Mouse (Mus musculus) megakaryocyte, adult 5-6 weeks (primary cell): ENCODE measurements around the gene Gmppa. TPM values are rescaled to one million over a fixed set of nuclear protein-coding genes. Genes with fewer than 3 reads are reported as not detected.

Experiments used
- ATAC-seq: 2 replicates; pipeline ENCODE4 v1.8.0; 2016; ENCODE audit warnings: mild to moderate bottlenecking, inconsistent platforms; ENCODE audit not compliant: poor library complexity, severe bottlenecking
- total RNA-seq, 2 experiments: library from RNA; stranded (forward) in 1 of 2; stranded (reverse) in 1 of 2; fragments of 153-499, 151-499 nt in 1 of 2; fragments of 221-1000, 200-1000 nt in 1 of 2; gene quantifications; 2 replicates each; pipeline versions ENCODE4 v1.2.3 to v1.2.4; 2015 to 2017

The Gmppa gene
- total RNA-seq, 2 experiments from 2014 or later, result 58.9 to 71.8 TPM

DNA sequence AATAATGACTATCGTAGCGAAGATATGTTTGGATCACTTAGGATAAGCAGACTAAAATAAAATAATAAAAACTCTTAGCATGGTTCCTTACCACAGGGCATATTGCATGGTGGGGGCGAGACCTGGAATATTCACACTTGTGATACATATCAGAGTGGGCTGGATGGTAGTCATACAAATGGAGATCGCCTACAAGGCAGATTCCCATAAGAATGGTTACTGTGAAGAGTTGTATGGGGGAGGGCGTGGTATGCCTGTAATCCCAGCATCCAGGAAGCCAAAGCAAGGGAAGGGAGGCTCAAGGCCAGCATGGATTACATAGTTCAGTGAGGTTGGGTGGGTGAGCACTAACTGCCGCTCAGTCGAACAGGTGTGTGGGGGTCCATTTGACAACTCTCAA is 45.0 kb downstream of the Gmppa start:
- ATAC-seq, result no peak

DNA sequence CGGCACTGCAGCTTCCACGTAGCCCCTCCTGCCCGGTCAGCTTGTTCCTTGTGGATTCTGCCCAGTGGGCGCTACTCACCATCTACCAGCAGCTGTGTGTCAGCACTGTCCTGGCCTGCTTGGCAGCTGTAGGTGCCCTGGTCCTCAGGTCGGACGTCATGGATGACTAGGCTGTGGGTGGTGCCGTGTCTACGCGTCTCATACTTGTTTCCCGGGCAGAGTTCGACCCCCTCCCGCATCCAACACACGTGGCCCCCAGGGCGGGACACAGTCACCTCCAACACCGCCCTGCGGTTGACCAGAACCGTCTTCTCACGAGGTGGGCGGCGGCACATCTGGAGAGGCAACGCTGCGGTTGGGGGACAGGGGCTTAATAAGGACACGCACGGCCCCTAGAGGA is 50.8 kb downstream of the Gmppa start:
- ATAC-seq, result no peak

DNA sequence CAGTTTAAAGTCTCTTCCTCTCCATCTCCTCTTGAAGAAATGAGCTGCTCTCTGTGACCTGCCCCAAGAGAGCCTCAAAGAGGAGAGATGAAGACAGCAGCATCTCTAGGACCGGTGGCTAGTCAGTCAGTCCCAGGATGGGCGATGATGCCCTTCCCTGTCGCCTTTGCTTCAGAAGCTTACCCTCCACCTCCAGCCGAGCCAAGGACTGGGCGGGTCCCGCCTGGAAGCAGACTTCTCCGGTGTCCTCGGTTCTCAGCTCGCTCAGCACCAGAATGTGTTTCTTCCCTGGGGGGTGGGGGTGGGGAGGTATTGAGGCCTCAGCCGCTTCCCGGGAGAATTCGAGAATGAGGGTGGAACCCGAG is 51.3 kb downstream of the Gmppa start:
- no peak for ATAC-seq

DNA sequence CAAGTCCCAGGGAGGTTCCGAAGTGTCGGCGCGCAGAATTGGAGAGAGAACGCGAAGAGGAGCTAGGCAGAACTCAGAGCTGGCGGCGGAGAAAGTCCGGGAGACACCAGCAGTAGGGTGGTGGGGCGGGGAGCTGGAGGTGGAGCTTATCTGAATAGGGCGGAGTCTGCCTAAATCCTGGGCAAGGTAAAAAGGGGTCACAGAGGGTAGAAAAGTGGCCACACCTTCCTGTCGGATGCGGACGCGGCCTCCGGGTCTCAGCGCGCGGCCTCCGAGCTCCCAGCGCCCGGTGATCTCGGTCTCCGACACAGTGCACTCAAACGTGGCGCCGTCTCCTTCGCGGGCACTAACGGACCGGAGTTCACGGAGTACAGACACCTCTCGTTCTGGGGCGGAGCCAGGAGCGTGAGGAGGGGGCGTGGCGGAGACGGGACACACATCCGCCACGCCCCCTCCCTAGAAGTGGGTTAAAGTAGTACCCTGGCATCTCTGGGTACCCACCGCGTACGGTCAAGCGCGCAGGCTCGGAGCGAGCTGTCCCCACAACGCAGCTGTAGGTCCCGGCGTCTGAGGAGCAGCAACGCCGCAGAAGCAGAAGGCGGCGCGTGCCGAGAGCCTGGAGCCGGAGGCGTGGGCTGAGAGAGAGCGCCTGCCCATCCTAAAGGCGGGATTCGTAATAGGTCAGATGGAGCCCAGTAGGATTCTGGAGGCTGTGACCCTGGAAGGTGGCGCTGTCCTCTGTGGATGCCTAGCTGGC is 51.9 kb downstream of the Gmppa start:
- ATAC-seq, result peak; percentile 40; the same call in 1 of the 2 replicates

DNA sequence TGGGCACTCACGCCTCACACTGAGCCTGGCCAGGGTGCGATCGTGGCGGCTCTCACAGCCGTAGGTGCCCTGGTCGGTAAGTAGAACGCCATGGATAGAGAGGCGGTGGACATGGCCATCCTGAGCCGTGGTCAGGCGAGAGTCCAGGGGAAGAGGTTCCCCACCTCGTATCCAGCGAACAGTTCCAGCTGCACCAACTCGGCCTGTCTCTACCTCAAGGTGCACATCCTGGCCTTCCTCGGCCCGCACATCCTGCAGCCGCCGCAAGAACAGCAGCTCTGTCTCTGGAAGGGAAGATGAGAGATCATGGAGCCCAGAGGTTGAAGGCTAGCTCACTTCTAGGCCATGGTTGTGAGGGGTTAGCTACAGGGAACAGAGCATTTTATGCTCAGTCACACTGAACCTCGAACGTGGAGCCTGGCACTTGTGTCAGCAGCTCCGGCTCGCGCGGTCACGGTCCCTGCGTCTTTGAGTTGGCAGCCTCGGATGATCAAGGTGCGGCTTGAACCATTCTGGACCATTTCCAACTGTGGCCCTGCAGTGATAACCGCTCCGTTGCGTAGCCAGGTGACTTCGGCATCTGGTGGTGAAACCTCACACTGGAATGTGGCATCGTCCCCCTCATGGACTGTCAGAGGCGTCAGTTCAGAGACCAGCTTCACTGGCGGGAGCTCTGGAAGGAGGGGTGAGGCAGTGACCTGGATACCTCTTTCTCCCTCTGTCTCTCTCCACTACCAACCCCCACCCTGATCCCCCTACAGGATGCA is 55.2 kb downstream of the Gmppa start:
- no peak for ATAC-seq

DNA sequence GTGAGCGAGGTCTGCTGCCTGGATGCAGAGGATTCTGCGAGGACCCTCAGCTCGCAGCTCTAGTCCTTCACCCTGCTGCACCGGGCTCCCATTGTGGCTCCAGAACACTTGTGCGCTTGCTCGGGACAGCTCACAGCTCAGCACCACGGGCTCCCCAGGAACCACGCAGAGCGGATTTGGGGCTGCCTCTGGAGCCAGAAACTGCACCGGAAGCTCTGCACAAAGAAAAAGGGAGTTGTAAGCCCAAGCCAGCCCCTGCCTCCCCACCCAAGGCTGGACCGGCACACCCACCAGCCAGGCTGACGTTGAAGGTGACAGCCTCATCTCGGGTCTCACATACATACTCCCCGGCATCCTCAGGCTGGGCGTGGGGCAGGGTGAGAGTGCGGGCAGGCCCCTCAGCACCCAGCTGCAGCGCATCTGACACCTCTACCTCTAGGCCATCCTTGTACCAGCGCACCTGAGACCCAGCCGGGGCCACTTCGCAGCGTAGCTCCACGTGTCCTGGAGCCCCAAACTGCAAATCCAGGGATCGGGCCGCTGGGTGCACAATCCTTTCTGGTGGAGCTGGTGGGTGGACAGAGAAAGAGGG is 56.9 kb downstream of the Gmppa start:
- ATAC-seq, result no peak

Other genes starting within 250 kb of the Gmppa start
- 6.2 and 7.6 TPM in 2 replicates for gene Ankzf1, start 243.8 kb upstream of the Gmppa start, total RNA-seq (2015)
- 24.5 and 24.6 TPM in 2 replicates for gene Ankzf1, start 243.8 kb upstream of the Gmppa start, total RNA-seq (2017)
- 26.7 and 34.8 TPM in 2 replicates for gene Atg9a, start 243.7 kb upstream of the Gmppa start, total RNA-seq (2015)
- 12.8 and 21.3 TPM in 2 replicates for gene Atg9a, start 243.7 kb upstream of the Gmppa start, total RNA-seq (2017)
- 7.5 and 8.2 TPM in 2 replicates for gene Glb1l, start 225.1 kb upstream of the Gmppa start, total RNA-seq (2015)
- 6.7 and 12.2 TPM in 2 replicates for gene Glb1l, start 225.1 kb upstream of the Gmppa start, total RNA-seq (2017)
- gene Stk16, start 225.1 kb upstream of the Gmppa start, total RNA-seq (2015), result 99.9 and 101 TPM in 2 replicates
- gene Stk16, start 225.1 kb upstream of the Gmppa start, total RNA-seq (2017), result 71.1 and 84.6 TPM in 2 replicates
- 373 and 391 TPM in 2 replicates for gene Tuba4a, start 216.1 kb upstream of the Gmppa start, total RNA-seq (2015)
- gene Tuba4a, start 216.1 kb upstream of the Gmppa start, total RNA-seq (2017), result 160 and 168 TPM in 2 replicates
- gene A630095N17Rik, start 203.8 kb upstream of the Gmppa start, total RNA-seq (2015), result not detected in 2 replicates
- not detected in 2 replicates for gene A630095N17Rik, start 203.8 kb upstream of the Gmppa start, total RNA-seq (2017)
- gene Dnajb2, start 199.5 kb upstream of the Gmppa start, total RNA-seq (2015), result 1.9 and 2.6 TPM in 2 replicates
- 5.9 and 7.3 TPM in 2 replicates for gene Dnajb2, start 199.5 kb upstream of the Gmppa start, total RNA-seq (2017)
- not detected in 2 replicates for gene Ptprn, start 171.4 kb upstream of the Gmppa start, total RNA-seq (2015)
- not detected in 2 replicates for gene Ptprn, start 171.4 kb upstream of the Gmppa start, total RNA-seq (2017)
- gene Resp18, start 157.5 kb upstream of the Gmppa start, total RNA-seq (2015), result not detected in 2 replicates
- gene Resp18, start 157.5 kb upstream of the Gmppa start, total RNA-seq (2017), result not detected in 2 replicates
- 26.2 and 32.0 TPM in 2 replicates for gene Dnpep, start 117.9 kb upstream of the Gmppa start, total RNA-seq (2015)
- 31.1 and 35.9 TPM in 2 replicates for gene Dnpep, start 117.9 kb upstream of the Gmppa start, total RNA-seq (2017)
- not detected in 2 replicates for gene Des, start 75.6 kb upstream of the Gmppa start, total RNA-seq (2015)
- not detected in 2 replicates for gene Des, start 75.6 kb upstream of the Gmppa start, total RNA-seq (2017)
- gene Speg, start 60.6 kb upstream of the Gmppa start, total RNA-seq (2015), result not detected in 2 replicates
- gene Speg, start 60.6 kb upstream of the Gmppa start, total RNA-seq (2017), result 0.11 TPM in 1 of 2 replicates, not detected in the other
- not detected in 2 replicates for gene Asic4, start 14.5 kb downstream of the Gmppa start, total RNA-seq (2015)
- not detected in 2 replicates for gene Asic4, start 14.5 kb downstream of the Gmppa start, total RNA-seq (2017)
- gene Chpf, start 43.4 kb downstream of the Gmppa start, total RNA-seq (2015), result 0.50 and 0.69 TPM in 2 replicates
- gene Chpf, start 43.4 kb downstream of the Gmppa start, total RNA-seq (2017), result 0.37 and 0.41 TPM in 2 replicates
- 0.11 TPM in 1 of 2 replicates, not detected in the other for gene Tmem198, start 43.6 kb downstream of the Gmppa start, total RNA-seq (2015)
- 0.15 TPM in 1 of 2 replicates, not detected in the other for gene Tmem198, start 43.6 kb downstream of the Gmppa start, total RNA-seq (2017)
- gene Obsl1, start 70.5 kb downstream of the Gmppa start, total RNA-seq (2015), result not detected in 2 replicates
- not detected in 2 replicates for gene Obsl1, start 70.5 kb downstream of the Gmppa start, total RNA-seq (2017)
- gene Inha, start 71.1 kb downstream of the Gmppa start, total RNA-seq (2015), result not detected in 2 replicates
- not detected in 2 replicates for gene Inha, start 71.1 kb downstream of the Gmppa start, total RNA-seq (2017)
- 9.5 and 10.7 TPM in 2 replicates for gene Stk11ip, start 85.6 kb downstream of the Gmppa start, total RNA-seq (2015)
- 17.2 and 20.5 TPM in 2 replicates for gene Stk11ip, start 85.6 kb downstream of the Gmppa start, total RNA-seq (2017)
- 0.05 TPM in 1 of 2 replicates, not detected in the other for gene Slc4a3, start 110.3 kb downstream of the Gmppa start, total RNA-seq (2015)
- not detected in 2 replicates for gene Slc4a3, start 110.3 kb downstream of the Gmppa start, total RNA-seq (2017)